Mouse (Mus musculus): ENCODE measurements around the gene Mfsd6. TPM values are rescaled to one million over a fixed set of nuclear protein-coding genes. Genes with fewer than 3 reads are reported as not detected.

Mfsd6 gene
- polyA plus RNA-seq (2012; rRNA removed) (0.31 and 0.47 TPM in 2 replicates), polyA plus RNA-seq (2014; fragmentation: Nextera tagmentation; extraction: Ambion mirVana) (0.34 and 0.52 TPM in 2 replicates)

- ATAC-seq (ENCODE audit: insufficient read depth) (peak; percentile 43; the same call in 1 of the 2 replicates), DNase-seq (ENCODE audit: low read depth in 3 of 3, low spot score in 3 of 3) (no peak)
- Histone ChIP-seq H3K27me3 (ENCODE audit: control insufficient read depth, insufficient read depth, low read length) (peaks cover 15% of the 10 kb centered on the region), H3K36me3 (replicated peaks; ENCODE audit: control insufficient read depth, insufficient read depth, low read depth) (no peaks in the 10 kb centered on the region), H3K4me3 (ENCODE audit: insufficient read depth in 1 of 2, low read depth in 2 of 2, low read length in 2 of 2) (peak within 1 kb of the TSS; percentile 34 to 59), H3K4me1 (replicated peaks; ENCODE audit: control insufficient read depth in 2 of 2, insufficient read depth in 2 of 2, low read length in 1 of 2) (0 out of 4 replicates have a peak, but pooled peaks cover 0 to 1% of the 10 kb centered on the region in 2 experiments), H3K4me2 (ENCODE audit: low read depth) (peak within 1 kb of the TSS; percentile 73), H3K27ac (no peak within 1 kb of the TSS), H3K9me3 (ENCODE audit: control insufficient read depth, low read length) (no peaks in the 10 kb centered on the region), H3K9ac (replicated peaks) (peak within 1 kb of the TSS; percentile 13)
- TF ChIP-seq EP300 (IDR thresholded peaks at IDR 0.05; ENCODE audit: low read depth) = no peak
- TF ChIP-seq CTCF (IDR thresholded peaks at IDR 0.05; ENCODE audit: low read depth) = no peak
- WGBS (ENCODE audit: insufficient replicate concordance) = 2% methylated on average over 53 of the region's 63 CpGs
Measured at GRCm38 (mm10) chr1:52727056-52727900, at the start of gene Mfsd6. Gene Mfsd6 (minus strand): TSS chr1:52727462.

- no peak for TF ChIP-seq CTCF (IDR thresholded peaks at IDR 0.05; ENCODE audit: low read depth)
- TF ChIP-seq EP300 (IDR thresholded peaks at IDR 0.05; ENCODE audit: low read depth) = no peak
Measured at GRCm38 (mm10) chr1:52765176-52766111, 38.2 kb upstream of the Mfsd6 start.

DNA sequence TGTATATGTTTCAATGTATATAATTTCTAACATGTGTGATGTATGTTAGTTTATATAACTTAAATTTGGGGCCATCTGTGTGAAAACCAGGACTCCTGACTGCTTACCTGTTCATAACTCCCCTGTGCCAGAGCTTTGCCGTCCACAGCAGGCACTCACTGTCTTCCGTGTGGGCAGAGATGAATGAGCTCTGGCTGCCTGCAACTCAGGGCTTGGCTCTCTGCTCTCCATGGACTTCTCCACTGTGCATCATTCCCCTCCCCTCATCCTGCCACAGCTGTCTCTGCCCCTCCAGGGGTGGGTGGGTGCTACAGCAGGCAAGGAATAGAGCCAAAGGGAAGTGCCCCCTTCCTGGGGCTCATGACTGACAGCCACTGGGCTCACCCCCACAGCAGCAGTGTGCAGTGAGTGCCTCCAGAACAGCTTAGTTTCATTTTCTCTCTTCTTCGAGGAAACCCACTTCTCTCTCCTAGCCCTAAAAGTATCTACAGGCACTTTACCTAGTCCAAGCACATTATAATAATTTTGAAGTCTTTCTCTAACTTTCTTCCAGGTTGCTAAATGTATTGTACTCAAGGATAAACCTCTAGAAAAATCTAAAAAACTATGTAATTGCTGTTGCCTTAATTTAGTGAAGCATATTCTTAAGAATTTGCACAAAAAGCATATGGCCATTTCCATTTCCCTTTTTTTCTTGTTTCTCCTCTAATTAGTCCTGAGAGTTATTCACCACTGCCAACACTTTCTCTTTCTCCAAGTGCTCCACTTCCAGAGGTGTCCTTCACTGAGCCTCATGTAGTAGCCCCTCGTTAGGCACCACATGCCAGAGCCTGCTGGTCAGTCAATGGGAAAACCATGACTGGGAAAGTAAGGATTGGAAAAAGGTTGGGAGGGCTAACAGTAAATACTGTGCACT lies 36.9 kb upstream of the Mfsd6 start:
- Histone ChIP-seq H3K27me3 (ENCODE audit: control insufficient read depth, insufficient read depth, low read length) (no peaks in the 10 kb centered on the region), H3K36me3 (replicated peaks; ENCODE audit: control insufficient read depth, insufficient read depth, low read depth) (no peaks in the 10 kb centered on the region), H3K4me2 (ENCODE audit: low read depth) (no peak overlapping the region), H3K9me3 (ENCODE audit: control insufficient read depth, low read length) (no peaks in the 10 kb centered on the region), H3K4me1 (replicated peaks; ENCODE audit: control insufficient read depth in 2 of 2, insufficient read depth in 2 of 2, low read length in 1 of 2) (no peaks in the 10 kb centered on the region), H3K27ac (no peak overlapping the region), H3K9ac (replicated peaks) (no peak overlapping the region), H3K4me3 (ENCODE audit: insufficient read depth in 1 of 2, low read depth in 2 of 2, low read length in 2 of 2) (no peak overlapping the region)
- DNase-seq (ENCODE audit: low read depth in 3 of 3, low spot score in 3 of 3) (no peak), ATAC-seq (ENCODE audit: insufficient read depth) (no peak)
- WGBS (ENCODE audit: insufficient replicate concordance) = 31% methylated on average over 4 of the region's 4 CpGs
- TF ChIP-seq CTCF (IDR thresholded peaks at IDR 0.05; ENCODE audit: low read depth) = no peak
- TF ChIP-seq EP300 (IDR thresholded peaks at IDR 0.05; ENCODE audit: low read depth) = no peak

More at GRCm38 (mm10) chr1:52765176-52766111, 38.2 kb upstream of the Mfsd6 start:
- H3K4me1 ChIP-seq (replicated peaks; ENCODE audit: control insufficient read depth in 2 of 2, insufficient read depth in 2 of 2, low read length in 1 of 2) = no peaks in the 10 kb centered on the region
- no peaks in the 10 kb centered on the region for H3K9me3 ChIP-seq (ENCODE audit: control insufficient read depth, low read length)
- no peaks in the 10 kb centered on the region for H3K36me3 ChIP-seq (replicated peaks; ENCODE audit: control insufficient read depth, insufficient read depth, low read depth)
- ATAC-seq (ENCODE audit: insufficient read depth) (no peak), DNase-seq (ENCODE audit: low read depth in 3 of 3, low spot score in 3 of 3) (no peak)
- H3K4me3 ChIP-seq (ENCODE audit: insufficient read depth in 1 of 2, low read depth in 2 of 2, low read length in 2 of 2) = no peak overlapping the region
- no peaks in the 10 kb centered on the region for H3K27me3 ChIP-seq (ENCODE audit: control insufficient read depth, insufficient read depth, low read length)
- no peak overlapping the region for H3K27ac ChIP-seq
- WGBS (ENCODE audit: insufficient replicate concordance) = 48% methylated on average over 7 of the region's 7 CpGs
- H3K4me2 ChIP-seq (ENCODE audit: low read depth) = no peak overlapping the region
- H3K9ac ChIP-seq (replicated peaks) = no peak overlapping the region

DNA sequence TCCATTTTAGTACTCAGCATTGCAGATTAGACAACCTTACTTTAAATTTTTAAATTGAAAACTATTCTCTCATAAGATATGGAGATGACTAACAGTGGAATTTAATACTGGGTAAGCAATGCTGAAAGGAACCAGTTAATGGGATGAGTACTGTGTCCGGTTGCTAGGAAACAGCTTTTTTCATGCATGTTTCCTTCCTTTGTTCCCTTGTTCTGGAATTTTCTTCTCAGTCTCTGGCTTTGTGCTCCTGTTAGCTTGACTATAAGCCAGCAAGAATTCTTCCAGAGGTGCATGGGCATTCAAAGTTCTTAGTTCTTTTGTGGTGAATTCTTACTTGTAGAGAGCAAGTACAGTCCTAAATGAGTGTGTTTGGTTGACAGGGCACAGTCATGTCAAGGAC lies 30.9 kb upstream of the Mfsd6 start:
- TF ChIP-seq CTCF (IDR thresholded peaks at IDR 0.05; ENCODE audit: low read depth) (no peak), EP300 (IDR thresholded peaks at IDR 0.05; ENCODE audit: low read depth) (no peak)
- WGBS (ENCODE audit: insufficient replicate concordance) = 61% methylated on average over 1 of the region's 1 CpGs
- H3K4me1 ChIP-seq (replicated peaks; ENCODE audit: control insufficient read depth in 2 of 2, insufficient read depth in 2 of 2, low read length in 1 of 2) = 0 out of 4 replicates have a peak, but pooled peaks cover 0 to under 1% of the 10 kb centered on the region in 2 experiments
- no peaks in the 10 kb centered on the region for H3K27me3 ChIP-seq (ENCODE audit: control insufficient read depth, insufficient read depth, low read length)
- DNase-seq (ENCODE audit: low read depth in 3 of 3, low spot score in 3 of 3) = no peak
- no peak for ATAC-seq (ENCODE audit: insufficient read depth)
- H3K36me3 ChIP-seq (replicated peaks; ENCODE audit: control insufficient read depth, insufficient read depth, low read depth) = no peaks in the 10 kb centered on the region
- H3K4me2 ChIP-seq (ENCODE audit: low read depth) = no peak overlapping the region
- no peak overlapping the region for H3K4me3 ChIP-seq (ENCODE audit: insufficient read depth in 1 of 2, low read depth in 2 of 2, low read length in 2 of 2)
- no peak overlapping the region for H3K9ac ChIP-seq (replicated peaks)
- H3K9me3 ChIP-seq (ENCODE audit: control insufficient read depth, low read length) = no peaks in the 10 kb centered on the region
- no peak overlapping the region for H3K27ac ChIP-seq
